Mouse (Mus musculus) C2C12 (cell line): Measurements from ENCODE around the gene Il13. TPM values are rescaled to one million over a fixed set of nuclear protein-coding genes. Genes with fewer than 3 reads are reported as not detected.

ENCODE experiments used
- H3K27me3 ChIP-seq: one replicate; pipeline ENCODE4 v1.6.1; 2011; ENCODE audit not compliant: control insufficient read depth, insufficient read depth, insufficient read length
- H3K36me3 ChIP-seq: one replicate; pipeline ENCODE4 v1.6.1; 2011; ENCODE audit not compliant: control insufficient read depth, insufficient read depth
- H3K4me3 ChIP-seq: one replicate; pipeline ENCODE4 v1.5.1; 2011; ENCODE audit warnings: mild to moderate bottlenecking, control low read depth; ENCODE audit not compliant: poor library complexity, insufficient read depth, severe bottlenecking
- H3K79me2 ChIP-seq: one replicate; pipeline ENCODE4 v1.6.1; 2011; ENCODE audit not compliant: control insufficient read depth, insufficient read depth
- H3K79me3 ChIP-seq: one replicate; pipeline ENCODE4 v1.6.1; 2011; ENCODE audit warnings: low read depth, control low read depth
- H3ac ChIP-seq: one replicate; pipeline ENCODE3; 2011; ENCODE audit warnings: low read depth; ENCODE audit not compliant: control insufficient read depth, insufficient read length
- CEBPB ChIP-seq: IDR thresholded peaks from one replicate; pipeline ENCODE4 v1.6.1; 2011; ENCODE audit warnings: low read depth, mild to moderate bottlenecking, control low read depth, moderate library complexity
- CTCF ChIP-seq: IDR thresholded peaks from one replicate; pipeline ENCODE4 v1.5.1; 2011; ENCODE audit not compliant: control insufficient read depth, insufficient read depth, insufficient read length
- FOSL1 ChIP-seq: IDR thresholded peaks from one replicate; pipeline ENCODE4 v1.8.0; 2011; ENCODE audit warnings: mild to moderate bottlenecking, low read length; ENCODE audit not compliant: poor library complexity, insufficient read depth, severe bottlenecking
- MAX ChIP-seq: IDR thresholded peaks from one replicate; pipeline ENCODE4 v1.6.1; 2011; ENCODE audit warnings: mild to moderate bottlenecking, control low read depth
- MYOD1 ChIP-seq: IDR thresholded peaks from one replicate; pipeline ENCODE4 v1.6.1; 2011; ENCODE audit warnings: low read depth; ENCODE audit not compliant: control insufficient read depth, insufficient read length
- MYOG ChIP-seq: IDR thresholded peaks from one replicate; pipeline ENCODE4 v1.6.1; 2011; ENCODE audit not compliant: control insufficient read depth, insufficient read length; ENCODE audit errors: extremely low read depth
- USF1 ChIP-seq: IDR thresholded peaks from one replicate; pipeline ENCODE4 v1.6.1; 2011; ENCODE audit warnings: low read depth, mild to moderate bottlenecking, control low read depth, moderate library complexity
- polyA plus RNA-seq: library from polyadenylated mRNA; unstranded; fragments of >200 nt; fragmentation: generic; extraction: Trizol; gene quantifications from one replicate; pipeline ENCODE4 v1.2.1, GENCODE M21; 2012; ENCODE audit warnings: missing spikeins

Gene Il13
- polyA plus RNA-seq, 1 experiment, result not detected

- H3K79me2 ChIP-seq, result no peaks in the 10 kb centered on the region
- H3K27me3 ChIP-seq, result peaks cover 5% of the 10 kb centered on the region
- H3K79me3 ChIP-seq, result no peaks in the 10 kb centered on the region
- no peaks in the 10 kb centered on the region for H3K36me3 ChIP-seq
- no peak overlapping the region for H3K4me3 ChIP-seq
- no peak overlapping the region for H3ac ChIP-seq
- TF ChIP-seq MYOG (no peak), MAX (no peak), CTCF (no peak), MYOD1 (no peak), FOSL1 (no peak), CEBPB (no peak), USF1 (no peak)
These were observed 2.3 kb downstream of the Il13 start for GRCm38 (mm10) chr11:53632122-53632733.

GRCm38 (mm10) chr11:53627859-53628258 lies 6.6 kb downstream of the Il13 start:
- Histone ChIP-seq H3K4me3 (no peak overlapping the region), H3K79me3 (no peaks in the 10 kb centered on the region), H3K36me3 (no peaks in the 10 kb centered on the region), H3K79me2 (no peaks in the 10 kb centered on the region), H3K27me3 (no peaks in the 10 kb centered on the region), H3ac (no peak overlapping the region)
- TF ChIP-seq CTCF (peak; percentile 59), MYOG (no peak), MYOD1 (no peak)

GRCm38 (mm10) chr11:53626802-53627373 lies 7.6 kb downstream of the Il13 start:
- Histone ChIP-seq H3K36me3 (no peaks in the 10 kb centered on the region), H3K4me3 (no peak overlapping the region), H3K79me3 (no peaks in the 10 kb centered on the region), H3K27me3 (no peaks in the 10 kb centered on the region), H3ac (no peak overlapping the region), H3K79me2 (no peaks in the 10 kb centered on the region)
- TF ChIP-seq CEBPB (no peak), MYOG (no peak), FOSL1 (no peak), USF1 (no peak), CTCF (no peak), MYOD1 (no peak), MAX (no peak)

- no peaks in the 10 kb centered on the region for H3K79me2 ChIP-seq
- no peak overlapping the region for H3K4me3 ChIP-seq
- H3K27me3 ChIP-seq, result no peaks in the 10 kb centered on the region
- no peaks in the 10 kb centered on the region for H3K36me3 ChIP-seq
- H3ac ChIP-seq, result no peak overlapping the region
- H3K79me3 ChIP-seq, result no peaks in the 10 kb centered on the region
- TF ChIP-seq FOSL1, result no peak
- TF ChIP-seq MYOD1, result no peak
- no peak for TF ChIP-seq MAX
- no peak for TF ChIP-seq CEBPB
- no peak for TF ChIP-seq MYOG
- no peak for TF ChIP-seq USF1
- no peak for TF ChIP-seq CTCF
These were observed 10.4 kb downstream of the Il13 start for GRCm38 (mm10) chr11:53624124-53624523.

GRCm38 (mm10) chr11:53623573-53623972 lies 10.9 kb downstream of the Il13 start:
- TF ChIP-seq MYOD1, result no peak
- no peak for TF ChIP-seq USF1
- TF ChIP-seq MAX, result no peak
- TF ChIP-seq FOSL1, result no peak
- TF ChIP-seq CTCF, result no peak
- TF ChIP-seq CEBPB, result no peak
- TF ChIP-seq MYOG, result no peak
- no peaks in the 10 kb centered on the region for H3K27me3 ChIP-seq
- no peaks in the 10 kb centered on the region for H3K36me3 ChIP-seq
- no peak overlapping the region for H3ac ChIP-seq
- H3K4me3 ChIP-seq, result no peak overlapping the region
- no peaks in the 10 kb centered on the region for H3K79me2 ChIP-seq
- no peaks in the 10 kb centered on the region for H3K79me3 ChIP-seq

GRCm38 (mm10) chr11:53622440-53622806 lies 12.1 kb downstream of the Il13 start:
- Histone ChIP-seq H3K4me3 (no peak overlapping the region), H3ac (no peak overlapping the region), H3K36me3 (no peaks in the 10 kb centered on the region), H3K27me3 (peaks cover 4% of the 10 kb centered on the region), H3K79me3 (no peaks in the 10 kb centered on the region), H3K79me2 (no peaks in the 10 kb centered on the region)
- TF ChIP-seq CTCF (no peak), FOSL1 (no peak), USF1 (no peak), CEBPB (no peak)
